Mouse (Mus musculus) kidney, postnatal 0 days (tissue): Measurements from ENCODE around the gene Gmpr2. TPM values are rescaled to one million over a fixed set of nuclear protein-coding genes. Genes with fewer than 3 reads are reported as not detected.
A peak's percentile ranks its signal among the peaks of the same experiment; 100 is the strongest.

Experiments
- ATAC-seq: fragments of 200-750 bp; cut with Nextera tagmentation; replicated peaks from 2 replicates; pipeline ENCODE4 v1.8.0; 2017; ENCODE audit warnings: low read depth, moderate number of reproducible peaks, moderate TSS enrichment, moderate library complexity; ENCODE audit not compliant: low FRiP score
- DNase-seq: peaks from one replicate; pipeline ENCODE4 v3.0.0-alpha.2; 2016; ENCODE audit warnings: low spot score
- H3K27ac ChIP-seq: fragments of 300-500 bp; sonication (generic); 2 replicates; pipeline ENCODE4 v1.5.1; 2014; ENCODE audit warnings: mild to moderate bottlenecking
- H3K27me3 ChIP-seq: fragments of 300-500 bp; sonication (generic); 2 replicates; pipeline ENCODE4 v1.6.1; 2014; ENCODE audit warnings: low read length, mixed read lengths; ENCODE audit not compliant: insufficient read depth
- H3K36me3 ChIP-seq: fragments of 300-500 bp; sonication (generic); 2 replicates; pipeline ENCODE4 v1.6.1; 2014; ENCODE audit warnings: low read length, mixed read lengths; ENCODE audit not compliant: insufficient read depth
- H3K4me1 ChIP-seq: fragments of 300-500 bp; sonication (generic); replicated peaks from 2 replicates; pipeline ENCODE4 v1.6.1; 2014; ENCODE audit warnings: antibody characterized with exemption, low read length, mixed read lengths; ENCODE audit not compliant: insufficient read depth
- H3K4me2 ChIP-seq: fragments of 300-500 bp; sonication (generic); 2 replicates; pipeline ENCODE4 v1.6.1; 2014; ENCODE audit warnings: mild to moderate bottlenecking, low read length, moderate library complexity, mixed read lengths
- H3K4me3 ChIP-seq: fragments of 300-500 bp; sonication (generic); replicated peaks from 2 replicates; pipeline ENCODE4 v1.5.1; 2014; ENCODE audit warnings: low read depth, low read length
- H3K9ac ChIP-seq: fragments of 300-500 bp; sonication (generic); 2 replicates; pipeline ENCODE4 v1.6.1; 2014; ENCODE audit warnings: low read depth, low read length
- H3K9me3 ChIP-seq: fragments of 300-500 bp; sonication (generic); replicated peaks from 2 replicates; pipeline ENCODE4 v1.6.1; 2016; ENCODE audit warnings: low read length, inconsistent platforms, mixed read lengths
- CTCF ChIP-seq: IDR thresholded peaks from 2 replicates; pipeline ENCODE4 v1.5.1; 2016; ENCODE audit warnings: antibody characterized with exemption, low read depth, mild to moderate bottlenecking, moderate library complexity
- WGBS: fragments of 180-500 bp; shearing (Covaris S2); extraction: QIAGEN DNeasy Blood & Tissue Kit; methylation state at CpG from one replicate; pipeline ENCODE4 v1.1.7; 2014; 5-methylcytosine and 5-hydroxymethylcytosine counted together
- polyA plus RNA-seq: library from polyadenylated mRNA; unstranded; fragments of >200 nt; fragmentation: Nextera tagmentation; extraction: Ambion mirVana; gene quantifications from 2 replicates; pipeline ENCODE4 v1.2.1, GENCODE M21; 2015

Gene Gmpr2
- polyA plus RNA-seq, 1 experiment from 2014 or later, result 48.2 TPM

DNA sequence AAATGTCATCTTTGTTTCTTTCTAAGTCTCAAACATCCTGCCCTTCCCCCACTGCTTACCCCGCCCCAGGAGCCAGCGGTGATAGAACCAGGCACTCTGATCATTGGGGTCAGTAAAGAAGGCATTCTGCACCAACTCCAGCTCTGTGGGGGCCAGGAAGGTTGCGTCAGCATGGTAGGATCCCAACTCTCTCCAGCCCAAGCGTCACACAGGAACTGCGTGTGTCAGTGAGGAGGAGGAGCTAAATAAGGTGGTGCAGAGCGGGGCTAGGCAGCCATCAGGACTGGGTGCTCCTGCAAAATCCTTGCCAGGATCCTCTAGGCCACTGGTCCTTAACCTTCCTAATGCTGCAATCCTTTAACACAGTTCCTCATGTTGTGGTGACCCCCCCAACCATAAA is 48.0 kb downstream of the Gmpr2 start:
- Histone ChIP-seq H3K9me3 (no peaks in the 10 kb centered on the region), H3K4me2 (no peak overlapping the region), H3K27ac (no peak overlapping the region), H3K27me3 (no peaks in the 10 kb centered on the region), H3K9ac (no peak overlapping the region), H3K36me3 (peaks cover 27% of the 10 kb centered on the region; the same call in 1 of the 2 replicates), H3K4me3 (no peak overlapping the region), H3K4me1 (no peaks in the 10 kb centered on the region)
- 88% methylated on average over 6 of the region's 6 CpGs for WGBS
- DNase-seq, result no peak
- TF ChIP-seq CTCF, result no peak
- ATAC-seq, result no peak

DNA sequence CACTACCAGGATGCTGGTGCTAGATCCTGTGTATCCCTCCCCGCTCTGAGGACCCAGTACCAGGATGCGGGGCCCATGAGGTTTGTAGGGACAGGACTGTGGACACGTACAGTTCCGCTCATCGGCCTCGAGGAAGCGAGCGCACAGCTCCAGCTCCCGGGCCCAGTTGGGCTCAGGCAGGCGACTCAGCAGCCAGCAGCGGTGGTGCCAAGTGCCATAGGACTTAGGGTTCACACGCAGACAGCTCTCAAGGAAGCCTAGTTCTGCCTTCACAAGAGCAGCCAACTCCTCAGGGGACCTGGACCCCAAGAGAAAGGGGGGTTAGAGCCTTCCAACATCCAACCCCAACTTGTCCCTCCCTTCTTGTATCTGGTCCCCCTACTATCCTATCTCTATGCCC is 48.9 kb downstream of the Gmpr2 start:
- no peaks in the 10 kb centered on the region for H3K27me3 ChIP-seq
- DNase-seq, result no peak
- H3K9me3 ChIP-seq, result no peaks in the 10 kb centered on the region
- no peaks in the 10 kb centered on the region for H3K4me1 ChIP-seq
- TF ChIP-seq CTCF, result no peak
- ATAC-seq, result no peak
- peaks cover 27% of the 10 kb centered on the region; the same call in 1 of the 2 replicates for H3K36me3 ChIP-seq
- 91% methylated on average over 12 of the region's 12 CpGs for WGBS
- H3K27ac ChIP-seq, result peak overlapping the region; percentile 39
- H3K4me2 ChIP-seq, result peak overlapping the region; percentile 62; the same call in 1 of the 2 replicates
- no peak overlapping the region for H3K9ac ChIP-seq
- no peak overlapping the region for H3K4me3 ChIP-seq

DNA sequence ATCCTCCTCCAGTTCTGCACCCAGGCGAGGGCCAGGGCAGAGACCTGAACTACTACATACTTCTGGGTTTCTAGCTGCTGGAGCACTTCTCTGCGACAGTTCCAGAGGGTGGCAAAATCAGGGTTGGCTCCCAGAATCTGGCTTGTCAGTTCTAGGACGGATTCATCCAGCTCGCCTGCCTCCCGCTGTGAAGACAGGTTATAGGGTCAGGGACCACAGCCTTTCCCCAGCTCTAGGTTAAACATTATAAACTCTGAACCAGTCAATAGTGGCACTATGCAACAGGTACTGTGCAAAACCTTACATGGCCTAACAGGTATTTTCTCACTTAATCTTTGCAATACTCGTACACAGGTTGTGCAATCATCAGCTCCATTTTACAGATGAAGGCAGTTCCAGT is 49.3 kb downstream of the Gmpr2 start:
- H3K4me2 ChIP-seq, result peak overlapping the region; percentile 62
- H3K27ac ChIP-seq, result peak overlapping the region; percentile 39
- DNase-seq (no peak), ATAC-seq (no peak)
- H3K9ac ChIP-seq, result no peak overlapping the region
- WGBS, result 68% methylated on average over 6 of the region's 6 CpGs
- no peaks in the 10 kb centered on the region for H3K9me3 ChIP-seq
- H3K27me3 ChIP-seq, result no peaks in the 10 kb centered on the region
- peaks cover 25% of the 10 kb centered on the region; the same call in 1 of the 2 replicates for H3K36me3 ChIP-seq
- no peaks in the 10 kb centered on the region for H3K4me1 ChIP-seq
- TF ChIP-seq CTCF, result no peak
- peak overlapping the region; percentile 84; the same call in 1 of the 2 replicates for H3K4me3 ChIP-seq

DNA sequence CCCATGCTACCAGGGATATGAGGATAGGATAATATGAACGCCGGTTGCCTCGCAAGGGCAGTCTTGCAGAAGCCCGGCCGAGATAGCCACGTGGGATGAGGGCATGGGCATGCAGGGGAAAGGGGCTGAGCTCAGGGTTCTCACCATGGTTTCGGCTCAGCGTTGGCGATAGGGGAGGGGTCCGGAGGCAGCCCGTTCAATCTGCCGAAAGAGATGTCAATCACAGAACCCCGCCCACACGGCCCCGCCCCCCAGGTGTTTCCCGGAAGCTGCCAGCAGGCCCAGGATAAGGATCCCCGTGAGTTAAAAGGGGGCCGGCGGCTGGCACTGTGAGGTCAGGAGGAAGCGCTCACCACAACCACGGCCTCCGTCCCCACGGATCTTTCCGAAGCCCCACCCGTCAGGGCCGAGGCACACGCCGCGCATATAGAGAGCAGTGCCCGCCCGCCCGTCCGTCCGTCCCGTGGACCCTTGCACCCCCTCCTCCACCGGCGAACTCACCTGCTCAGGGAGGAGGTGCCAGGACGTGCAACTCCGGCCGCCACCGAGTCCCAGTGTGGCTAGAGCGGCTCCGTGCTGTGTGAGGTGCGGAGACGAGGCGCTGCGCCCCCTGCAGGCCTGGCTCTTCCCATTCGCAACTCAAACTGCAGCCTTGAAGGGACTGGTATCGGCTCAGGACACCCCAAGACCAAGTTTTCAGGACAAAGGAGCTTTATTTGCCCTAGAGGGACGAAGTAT is 50.1 kb downstream of the Gmpr2 start, which contains the start of gene Rabggta:
Gene Rabggta (minus strand): TSS at position 564 of the 738 bp plus-strand sequence.
- Histone ChIP-seq H3K36me3 (peaks cover 18% of the 10 kb centered on the region; the same call in 1 of the 2 replicates), H3K4me3 (peak within 1 kb of the TSS; percentile 84), H3K9me3 (no peaks in the 10 kb centered on the region), H3K27me3 (no peaks in the 10 kb centered on the region), H3K27ac (peak within 1 kb of the TSS; percentile 91), H3K4me1 (no peaks in the 10 kb centered on the region), H3K4me2 (peak within 1 kb of the TSS; percentile 62), H3K9ac (peak within 1 kb of the TSS; percentile 74)
- peak; percentile 96 for TF ChIP-seq CTCF
- WGBS, result under 1% methylated on average over 49 of the region's 50 CpGs
- DNase-seq (peak; percentile 94), ATAC-seq (peak; percentile 94)

DNA sequence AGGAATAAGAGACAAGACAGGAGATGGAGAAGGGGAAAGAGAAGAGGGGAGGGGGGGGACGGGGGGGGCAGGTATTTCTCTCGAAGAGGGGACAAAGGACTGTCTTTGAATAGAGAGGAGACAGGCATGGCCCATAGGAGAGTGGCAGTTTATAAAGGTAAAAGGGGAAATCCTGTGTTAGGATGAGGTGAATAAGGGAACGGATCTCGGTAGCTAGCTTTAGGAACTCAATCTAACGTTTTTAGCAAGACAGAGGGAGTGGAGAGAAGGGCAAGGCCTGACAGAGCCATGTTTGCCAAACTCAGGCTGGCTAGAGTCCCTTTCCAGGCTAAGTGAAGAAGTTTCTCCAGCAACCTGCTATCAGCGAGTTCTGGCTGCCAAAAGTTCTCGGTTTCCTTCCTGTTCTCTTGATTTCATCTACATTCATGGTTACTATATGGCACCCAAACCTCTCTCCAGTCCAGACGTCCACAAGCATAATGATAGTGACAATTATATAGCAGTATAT is 50.8 kb downstream of the Gmpr2 start:
- Histone ChIP-seq H3K4me3 (peak overlapping the region; percentile 84), H3K4me1 (no peaks in the 10 kb centered on the region), H3K27me3 (no peaks in the 10 kb centered on the region), H3K9me3 (no peaks in the 10 kb centered on the region), H3K4me2 (peak overlapping the region; percentile 62), H3K9ac (peak overlapping the region; percentile 74; the same call in 1 of the 2 replicates), H3K36me3 (peaks cover 13% of the 10 kb centered on the region; the same call in 1 of the 2 replicates), H3K27ac (no peak overlapping the region)
- peak; percentile 5; the same call in 1 of the 2 replicates for ATAC-seq
- 50% methylated on average over 8 of the region's 8 CpGs for WGBS
- no peak for DNase-seq
- no peak for TF ChIP-seq CTCF

DNA sequence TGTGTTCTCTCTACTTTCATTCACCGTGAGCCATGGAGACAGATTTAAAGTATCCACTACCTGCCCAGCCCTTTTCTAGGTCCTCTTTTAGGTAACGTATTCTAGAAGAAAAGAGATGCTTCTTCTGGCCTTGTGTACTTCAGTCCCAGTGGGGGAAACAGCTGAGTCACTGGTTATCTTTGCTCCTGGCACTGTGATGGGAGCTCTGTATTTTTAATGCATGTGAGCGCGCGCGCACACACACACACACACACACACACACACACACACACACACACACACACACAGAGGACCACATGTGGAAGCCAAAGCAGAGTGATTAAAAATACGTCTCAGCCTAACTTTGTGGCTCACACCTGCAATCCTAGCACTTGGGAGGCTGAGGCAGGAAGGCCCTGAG is 51.7 kb downstream of the Gmpr2 start:
- Histone ChIP-seq H3K9ac (no peak overlapping the region), H3K27me3 (no peaks in the 10 kb centered on the region), H3K27ac (no peak overlapping the region), H3K9me3 (no peaks in the 10 kb centered on the region), H3K4me3 (no peak overlapping the region), H3K4me2 (no peak overlapping the region), H3K4me1 (no peaks in the 10 kb centered on the region), H3K36me3 (peaks cover 5% of the 10 kb centered on the region; the same call in 1 of the 2 replicates)
- ATAC-seq, result no peak
- over 99% methylated on average over 7 of the region's 7 CpGs for WGBS
- TF ChIP-seq CTCF, result no peak
- DNase-seq, result no peak
